Mouse (Mus musculus) olfactory bulb, adult 2 months (tissue): ENCODE measurements around the gene Ndufaf2. TPM values are rescaled to one million over a fixed set of nuclear protein-coding genes. Genes with fewer than 3 reads are reported as not detected.

Experiments
- H3K27ac ChIP-seq: fragments of 200-500 bp; 2 replicates; pipeline ENCODE4 v1.5.1; 2012; ENCODE audit warnings: low read depth, low read length; ENCODE audit not compliant: insufficient read depth
- H3K4me1 ChIP-seq: fragments of 200-500 bp; 2 replicates; pipeline ENCODE4 v1.6.1; 2012; ENCODE audit warnings: low read length; ENCODE audit not compliant: control insufficient read depth, insufficient read depth
- H3K4me3 ChIP-seq: fragments of 200-500 bp; 2 replicates; pipeline ENCODE4 v1.5.1; 2012; ENCODE audit warnings: mild to moderate bottlenecking, low read depth, low read length, moderate library complexity; ENCODE audit not compliant: insufficient read depth
- CTCF ChIP-seq: fragments of 200-500 bp; IDR thresholded peaks from 2 replicates; pipeline ENCODE4 v1.5.1; 2012; ENCODE audit warnings: low read depth, mild to moderate bottlenecking, low read length, moderate library complexity; ENCODE audit not compliant: insufficient read depth
- POLR2A ChIP-seq: fragments of 200-500 bp; IDR thresholded peaks from 2 replicates; pipeline ENCODE4 v1.6.1; 2012; ENCODE audit warnings: mild to moderate bottlenecking, low read depth, low read length, moderate library complexity; ENCODE audit not compliant: insufficient read depth
- WGBS: fragments of 180-500 bp; shearing (Covaris S2); methylation state at CpG from one replicate; pipeline ENCODE4 v1.1.7; 2018; 5-methylcytosine and 5-hydroxymethylcytosine counted together
- polyA plus RNA-seq: library from polyadenylated mRNA; stranded (reverse); fragments of >200 nt; gene quantifications from 2 replicates; pipeline ENCODE4 v1.2.4, GENCODE M21; 2012; ENCODE audit warnings: low replicate concordance; ENCODE audit not compliant: missing spikeins, insufficient read depth, insufficient read length

Gene Ndufaf2
- polyA plus RNA-seq, 1 experiment = not detected

GRCm38 (mm10) chr13:108127883-108128282 lies 30.5 kb downstream of the Ndufaf2 start:
- Histone ChIP-seq H3K27ac (no peak overlapping the region), H3K4me1 (no peaks in the 10 kb centered on the region), H3K4me3 (no peak overlapping the region)
- TF ChIP-seq POLR2A = no peak
- TF ChIP-seq CTCF = no peak
- WGBS = 54% methylated on average over 1 of the region's 1 CpGs

GRCm38 (mm10) chr13:108127130-108127529 lies 31.3 kb downstream of the Ndufaf2 start:
- no peak overlapping the region for H3K4me3 ChIP-seq
- WGBS = 13% methylated on average over 1 of the region's 1 CpGs
- H3K4me1 ChIP-seq = no peaks in the 10 kb centered on the region
- H3K27ac ChIP-seq = no peak overlapping the region
- no peak for TF ChIP-seq POLR2A
- TF ChIP-seq CTCF = no peak

GRCm38 (mm10) chr13:108126246-108126645 lies 32.2 kb downstream of the Ndufaf2 start:
- WGBS = 97% methylated on average over 2 of the region's 2 CpGs

GRCm38 (mm10) chr13:108124096-108124495 lies 34.3 kb downstream of the Ndufaf2 start:
- no peaks in the 10 kb centered on the region for H3K4me1 ChIP-seq
- TF ChIP-seq POLR2A (no peak), CTCF (no peak)
- 80% methylated on average over 11 of the region's 11 CpGs for WGBS
- H3K4me3 ChIP-seq = no peak overlapping the region
- H3K27ac ChIP-seq = no peak overlapping the region

More at GRCm38 (mm10) chr13:108126246-108126645, 32.2 kb downstream of the Ndufaf2 start:
- Histone ChIP-seq H3K4me3 (no peak overlapping the region), H3K4me1 (no peaks in the 10 kb centered on the region), H3K27ac (no peak overlapping the region)
- TF ChIP-seq POLR2A = no peak
- TF ChIP-seq CTCF = no peak

GRCm38 (mm10) chr13:108123109-108123723 lies 35.2 kb downstream of the Ndufaf2 start:
- Histone ChIP-seq H3K4me3 (no peak overlapping the region), H3K27ac (no peak overlapping the region), H3K4me1 (no peaks in the 10 kb centered on the region)
- 65% methylated on average over 15 of the region's 15 CpGs for WGBS
- TF ChIP-seq POLR2A = no peak
- no peak for TF ChIP-seq CTCF

GRCm38 (mm10) chr13:108119411-108120310 lies 38.8 kb downstream of the Ndufaf2 start:
- 74% methylated on average over 9 of the region's 9 CpGs for WGBS
- TF ChIP-seq CTCF (no peak), POLR2A (no peak)
- Histone ChIP-seq H3K27ac (no peak overlapping the region), H3K4me3 (no peak overlapping the region), H3K4me1 (no peaks in the 10 kb centered on the region)

GRCm38 (mm10) chr13:108118188-108118587 lies 40.2 kb downstream of the Ndufaf2 start:
- WGBS = 88% methylated on average over 1 of the region's 1 CpGs

GRCm38 (mm10) chr13:108117654-108118053 lies 40.8 kb downstream of the Ndufaf2 start:
- no peak for TF ChIP-seq POLR2A
- TF ChIP-seq CTCF = no peak
- Histone ChIP-seq H3K27ac (no peak overlapping the region), H3K4me1 (no peaks in the 10 kb centered on the region), H3K4me3 (no peak overlapping the region)

More at GRCm38 (mm10) chr13:108118188-108118587, 40.2 kb downstream of the Ndufaf2 start:
- Histone ChIP-seq H3K4me3 (no peak overlapping the region), H3K4me1 (no peaks in the 10 kb centered on the region), H3K27ac (no peak overlapping the region)
- TF ChIP-seq CTCF (no peak), POLR2A (no peak)

GRCm38 (mm10) chr13:108114257-108114656 lies 44.2 kb downstream of the Ndufaf2 start:
- TF ChIP-seq POLR2A (no peak), CTCF (no peak)

More at GRCm38 (mm10) chr13:108114257-108114656, 44.2 kb downstream of the Ndufaf2 start:
- Histone ChIP-seq H3K4me3 (no peak overlapping the region), H3K4me1 (no peaks in the 10 kb centered on the region), H3K27ac (no peak overlapping the region)
- 83% methylated on average over 3 of the region's 3 CpGs for WGBS
